Mouse (Mus musculus) heart, postnatal 0 days (tissue): Measurements from ENCODE around the gene Arid4a.

ENCODE experiments used
- CTCF ChIP-seq: IDR thresholded peaks from 2 replicates; pipeline ENCODE4 v1.5.1; 2016; ENCODE audit warnings: antibody characterized with exemption, control low read depth, low read depth
- EP300 ChIP-seq: IDR thresholded peaks from 2 replicates; pipeline ENCODE4 v1.6.1; 2016; ENCODE audit warnings: antibody characterized with exemption, low read depth

- TF ChIP-seq CTCF = no peak
- no peak for TF ChIP-seq EP300
These were observed 36.7 kb downstream of the Arid4a start for GRCm38 (mm10) chr12:71052341-71052995.
